Mouse (Mus musculus) small intestine, adult 2 months (tissue): ENCODE results near the gene 2510009E07Rik. TPM values are rescaled to one million over a fixed set of nuclear protein-coding genes. Genes with fewer than 3 reads are reported as not detected.
"Not testable (repeated sequence)": the region's sequence is repeated elsewhere in the genome, so short reads cannot be mapped to it uniquely, and the experiment has no call there.

ENCODE experiments used
- H3K27ac ChIP-seq: fragments of 200-500 bp; 2 replicates; pipeline ENCODE4 v1.5.1; 2012; ENCODE audit warnings: low read depth, low read length, control low read depth, inconsistent platforms; ENCODE audit not compliant: insufficient read depth
- H3K27me3 ChIP-seq: fragments of 200-500 bp; 2 replicates; pipeline ENCODE4 v1.6.1; 2012; ENCODE audit warnings: mild to moderate bottlenecking, moderate library complexity, low read length, inconsistent platforms; ENCODE audit not compliant: control insufficient read depth, insufficient read depth
- H3K36me3 ChIP-seq: fragments of 200-500 bp; 2 replicates; pipeline ENCODE4 v1.6.1; 2012; ENCODE audit warnings: mild to moderate bottlenecking, low read length, control low read depth, inconsistent platforms; ENCODE audit not compliant: control insufficient read depth, insufficient read depth
- H3K4me1 ChIP-seq: fragments of 200-500 bp; 2 replicates; pipeline ENCODE4 v1.6.1; 2012; ENCODE audit warnings: low read length, inconsistent platforms, mixed read lengths; ENCODE audit not compliant: control insufficient read depth, insufficient read depth, insufficient read length
- H3K4me3 ChIP-seq: fragments of 200-500 bp; 2 replicates; pipeline ENCODE4 v1.5.1; 2012; ENCODE audit warnings: low read depth, mild to moderate bottlenecking, control low read depth, inconsistent platforms, low read length, moderate library complexity
- CTCF ChIP-seq: fragments of 200-500 bp; IDR thresholded peaks from 2 replicates; pipeline ENCODE4 v1.5.1; 2012; ENCODE audit warnings: low read depth, mild to moderate bottlenecking, control low read depth, inconsistent platforms, low read length, moderate library complexity, mixed read lengths; ENCODE audit not compliant: insufficient replicate concordance, insufficient read length; ENCODE audit errors: extremely low read depth
- POLR2A ChIP-seq: fragments of 200-500 bp; IDR thresholded peaks from 2 replicates; pipeline ENCODE4 v1.6.1; 2012; ENCODE audit warnings: low read depth, mild to moderate bottlenecking, control low read depth, inconsistent platforms, low read length, moderate library complexity
- WGBS: fragments of 180-500 bp; shearing (Covaris S2); methylation state at CpG from one replicate; pipeline ENCODE4 v1.1.7; 2018; 5-methylcytosine and 5-hydroxymethylcytosine counted together
- polyA plus RNA-seq: library from polyadenylated mRNA; depleted of rRNA; stranded (reverse); fragments of >200 nt; gene quantifications from 2 replicates; pipeline ENCODE4 v1.2.3, GENCODE M21; 2012

Gene 2510009E07Rik
- polyA plus RNA-seq, 1 experiment = 5.3 TPM

DNA sequence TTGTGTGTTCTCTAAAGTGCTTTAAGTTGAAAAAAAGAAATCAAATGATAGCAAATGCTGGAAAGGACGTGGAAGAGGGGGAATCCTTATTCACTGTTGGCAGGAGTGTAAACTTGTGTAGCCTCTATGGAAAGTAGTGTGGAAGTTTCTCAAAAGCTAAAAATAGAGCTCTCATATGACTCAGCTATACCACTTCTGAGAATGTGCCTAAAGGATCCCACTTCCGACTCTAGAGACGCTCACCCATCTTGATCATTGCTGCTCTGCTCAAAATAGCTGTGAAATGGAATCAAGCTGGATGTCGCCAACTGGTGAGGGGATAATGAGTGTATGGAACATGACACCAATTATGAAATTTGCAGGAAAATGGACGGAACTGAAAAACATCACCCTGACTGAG, 7.1 kb downstream of the 2510009E07Rik start:
- no peak overlapping the region for H3K4me3 ChIP-seq
- TF ChIP-seq POLR2A (no peak), CTCF (no peak)
- no peaks in the 10 kb centered on the region for H3K36me3 ChIP-seq
- H3K27ac ChIP-seq = no peak overlapping the region
- no peaks in the 10 kb centered on the region for H3K4me1 ChIP-seq
- no peaks in the 10 kb centered on the region for H3K27me3 ChIP-seq
- 80% methylated on average over 5 of the region's 5 CpGs for WGBS

DNA sequence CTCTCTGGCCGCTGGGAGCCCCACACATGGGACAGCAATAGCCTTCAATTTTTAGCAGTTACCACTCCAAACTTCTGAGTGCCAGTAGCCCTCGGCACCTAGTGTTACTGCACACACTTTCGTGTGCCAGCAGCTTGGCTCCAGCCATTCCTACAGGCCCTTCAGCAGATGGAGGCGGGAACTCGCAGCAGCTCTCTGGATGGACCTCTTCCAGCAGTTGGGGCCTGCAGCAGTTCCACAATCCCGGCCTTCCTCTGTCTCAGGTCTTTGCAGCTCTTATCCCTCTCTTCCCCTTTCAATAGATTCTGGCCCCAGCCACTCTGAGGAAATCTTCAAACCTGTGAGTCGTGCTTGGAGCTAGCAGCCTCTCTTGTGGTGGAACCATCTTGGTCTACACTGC, 17.7 kb downstream of the 2510009E07Rik start:
- H3K4me3 ChIP-seq = no peak overlapping the region
- H3K27me3 ChIP-seq = no peaks in the 10 kb centered on the region
- TF ChIP-seq CTCF (no peak), POLR2A (no peak)
- WGBS = 82% methylated on average over 7 of the region's 7 CpGs
- H3K4me1 ChIP-seq = no peaks in the 10 kb centered on the region
- no peak overlapping the region for H3K27ac ChIP-seq
- no peaks in the 10 kb centered on the region for H3K36me3 ChIP-seq

DNA sequence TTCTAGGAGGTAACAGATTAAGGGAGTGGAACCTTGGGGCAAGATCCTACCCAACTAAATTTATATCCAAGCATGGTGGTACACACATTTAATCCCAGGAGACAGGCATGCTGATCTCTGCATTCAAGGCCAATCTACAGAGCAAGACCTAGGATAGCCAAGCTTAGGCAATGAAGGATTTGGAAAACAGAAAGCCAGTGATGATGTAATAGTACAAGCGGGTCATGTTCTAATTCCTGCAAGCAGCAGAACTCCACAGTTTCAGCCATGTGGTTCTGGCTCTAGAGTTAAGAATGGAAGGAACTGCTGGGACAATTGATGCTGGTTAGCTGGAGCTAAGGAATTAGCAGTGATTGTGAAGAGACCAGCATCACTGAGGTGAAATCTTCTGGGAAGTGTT, 20.8 kb downstream of the 2510009E07Rik start:
- 97% methylated on average over 1 of the region's 1 CpGs for WGBS
- H3K4me3 ChIP-seq, H3K36me3 ChIP-seq, H3K27me3 ChIP-seq, H3K27ac ChIP-seq, H3K4me1 ChIP-seq: not testable (repeated sequence)

DNA sequence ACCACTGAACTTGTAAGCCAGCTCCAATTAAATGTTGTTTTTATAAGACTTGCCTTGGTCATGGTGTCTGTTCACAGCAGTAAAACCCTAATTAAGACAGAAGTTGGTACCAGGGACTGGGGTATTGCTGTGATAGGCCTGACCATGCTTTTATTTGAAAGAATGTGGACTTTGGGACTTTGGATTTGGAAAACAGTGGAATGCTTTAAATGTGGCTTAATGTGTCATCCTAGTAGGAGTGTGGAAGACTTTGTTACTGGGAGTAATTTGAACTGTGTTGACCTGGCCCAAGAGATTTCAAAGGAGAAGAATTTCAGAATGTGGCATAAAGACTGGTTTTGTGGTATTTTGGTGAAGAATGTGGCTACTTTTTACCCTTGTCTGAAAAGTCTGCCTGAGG, 21.4 kb downstream of the 2510009E07Rik start:
- not testable (repeated sequence) for H3K27me3 ChIP-seq, H3K27ac ChIP-seq, H3K36me3 ChIP-seq, H3K4me1 ChIP-seq, H3K4me3 ChIP-seq

DNA sequence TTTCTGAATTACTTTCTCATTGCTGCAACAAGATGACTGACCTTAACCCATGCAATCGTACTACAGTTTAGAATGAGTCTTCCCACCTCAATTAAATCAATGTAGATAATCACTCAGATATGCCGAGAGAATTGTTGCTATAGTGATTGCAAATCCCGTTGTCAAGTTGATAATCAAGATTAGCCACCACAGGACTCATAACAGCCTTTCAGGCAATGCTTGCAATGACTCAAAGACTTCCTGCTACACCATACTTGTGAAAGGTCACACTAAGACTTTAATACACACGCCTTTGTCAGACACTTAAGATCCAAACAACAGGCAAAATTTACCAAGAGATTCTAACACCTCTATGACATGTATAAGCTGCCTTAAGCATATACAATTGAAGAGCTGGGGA, 22.6 kb downstream of the 2510009E07Rik start:
- H3K27ac ChIP-seq = no peak overlapping the region
- H3K27me3 ChIP-seq = no peaks in the 10 kb centered on the region
- TF ChIP-seq POLR2A (no peak), CTCF (no peak)
- no peak overlapping the region for H3K4me3 ChIP-seq
- H3K36me3 ChIP-seq = no peaks in the 10 kb centered on the region
- no peaks in the 10 kb centered on the region for H3K4me1 ChIP-seq
- WGBS = 66% methylated on average over 4 of the region's 4 CpGs

DNA sequence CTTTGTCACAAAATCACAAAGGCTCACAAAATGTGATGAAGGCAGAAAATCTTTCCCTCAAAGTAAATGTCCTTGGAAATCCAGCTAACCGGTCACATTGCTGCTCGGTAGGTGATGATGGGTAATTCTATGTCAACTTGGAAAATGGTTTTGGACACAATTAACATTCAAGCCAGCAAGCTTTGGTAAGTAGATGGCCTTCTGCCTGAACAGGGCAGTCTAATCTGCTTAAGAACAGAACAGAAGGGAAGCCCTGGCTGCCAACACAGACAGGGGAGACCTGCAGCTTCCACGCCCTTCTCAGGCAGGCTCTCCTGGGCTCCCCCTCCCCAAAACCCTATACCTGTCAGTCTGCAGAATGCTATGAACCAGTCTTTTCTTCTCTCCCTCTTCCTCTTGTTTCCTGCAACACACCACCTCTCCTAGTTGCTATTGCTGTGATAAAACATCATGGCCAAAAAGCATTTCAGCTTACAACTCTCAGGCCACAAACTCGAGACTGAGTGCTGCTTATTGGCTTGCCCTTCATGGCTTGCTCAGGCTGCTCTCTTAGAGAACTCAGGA, 29.0 kb downstream of the 2510009E07Rik start:
- TF ChIP-seq POLR2A = no peak
- no peak for TF ChIP-seq CTCF
- no peak overlapping the region for H3K27ac ChIP-seq
- H3K4me1 ChIP-seq = no peaks in the 10 kb centered on the region
- H3K27me3 ChIP-seq = no peaks in the 10 kb centered on the region
- no peaks in the 10 kb centered on the region for H3K36me3 ChIP-seq
- H3K4me3 ChIP-seq = no peak overlapping the region
- 52% methylated on average over 4 of the region's 4 CpGs for WGBS

DNA sequence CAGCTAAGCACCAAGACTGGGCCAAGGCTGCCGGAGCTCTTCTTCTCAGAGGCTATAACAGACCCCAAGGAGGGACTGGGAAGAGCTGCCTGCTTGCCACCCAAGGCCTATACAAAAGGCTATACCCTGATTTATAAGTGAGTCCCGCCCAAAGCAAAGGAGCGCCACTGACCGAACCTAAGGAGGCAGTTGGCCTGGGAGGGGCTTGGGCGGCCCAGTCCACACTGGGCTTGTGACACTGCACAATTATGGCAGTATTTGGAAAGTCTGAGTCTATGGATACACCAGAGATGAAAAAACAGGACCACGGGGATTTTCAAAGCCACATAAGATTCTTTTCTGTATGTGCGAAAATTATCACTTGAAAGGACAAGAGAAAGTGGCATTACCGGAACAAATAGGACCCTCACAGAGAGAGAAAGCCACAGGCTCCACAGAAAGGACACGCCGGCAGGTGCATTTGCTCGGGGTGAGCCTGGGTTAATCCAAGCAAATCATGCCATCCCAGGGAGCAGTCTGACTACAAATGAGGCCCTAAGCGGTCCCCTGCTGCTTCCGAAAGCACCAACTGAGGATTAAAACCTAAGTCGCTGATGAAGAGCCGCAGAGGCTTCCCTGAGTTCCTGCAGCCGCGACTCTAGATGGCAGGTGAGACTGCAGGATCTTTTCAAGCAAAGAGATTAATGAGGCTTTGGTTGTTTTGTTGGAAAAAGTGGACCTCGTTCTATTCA, 29.7 kb downstream of the 2510009E07Rik start:
- Histone ChIP-seq H3K4me3 (no peak overlapping the region), H3K27me3 (no peaks in the 10 kb centered on the region), H3K27ac (no peak overlapping the region), H3K4me1 (no peaks in the 10 kb centered on the region), H3K36me3 (no peaks in the 10 kb centered on the region)
- TF ChIP-seq CTCF (no peak), POLR2A (no peak)
- 72% methylated on average over 18 of the region's 18 CpGs for WGBS
